Mouse (Mus musculus) urinary bladder, postnatal 14 days (tissue): ENCODE data around the gene Arhgef5.
"Not testable (repeated sequence)": the region's sequence is repeated elsewhere in the genome, so short reads cannot be mapped to it uniquely, and the experiment has no call there.

ENCODE experiments used
- DNase-seq: peaks from one replicate; pipeline ENCODE4 v3.0.0; 2021; ENCODE audit warnings: low spot score

Gene Arhgef5

DNA sequence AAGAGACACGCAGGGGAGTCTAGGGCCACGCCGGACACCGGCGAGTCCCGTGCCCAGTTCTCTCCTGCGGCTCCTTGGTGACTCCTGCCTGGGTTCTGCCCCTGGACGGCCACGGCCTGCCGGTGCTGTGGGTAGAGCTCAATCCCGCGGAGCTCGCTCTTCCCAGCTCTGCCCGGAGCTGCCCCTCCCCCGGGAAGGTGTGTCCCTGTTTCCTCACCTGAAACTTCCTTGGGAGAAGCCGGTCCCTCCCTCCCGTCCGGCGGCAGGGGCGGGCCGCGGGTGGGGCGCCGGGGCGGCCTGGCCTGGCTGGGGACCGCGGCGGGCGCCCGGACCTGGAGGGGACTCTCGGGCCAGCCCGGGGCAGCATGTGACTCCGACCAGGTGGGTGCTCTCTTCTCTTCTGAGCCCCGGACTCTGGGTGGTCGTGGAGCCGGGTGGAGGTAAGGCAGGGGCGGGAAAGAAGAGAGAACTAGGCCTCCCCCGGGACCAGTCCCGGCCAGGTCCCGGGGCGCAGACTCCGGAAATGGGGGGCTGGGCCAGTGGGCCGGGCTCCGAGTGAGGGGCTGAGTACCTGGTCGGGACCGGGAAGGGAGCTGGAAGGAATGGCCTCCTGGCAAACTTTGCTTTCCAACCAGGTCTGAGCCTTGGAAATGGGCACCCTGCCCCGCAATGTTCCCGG, at the start of gene Arhgef5:
Gene Arhgef5 (plus strand): TSS at position 220 of the 679 bp plus-strand sequence.
- DNase-seq, result peak; percentile 86

DNA sequence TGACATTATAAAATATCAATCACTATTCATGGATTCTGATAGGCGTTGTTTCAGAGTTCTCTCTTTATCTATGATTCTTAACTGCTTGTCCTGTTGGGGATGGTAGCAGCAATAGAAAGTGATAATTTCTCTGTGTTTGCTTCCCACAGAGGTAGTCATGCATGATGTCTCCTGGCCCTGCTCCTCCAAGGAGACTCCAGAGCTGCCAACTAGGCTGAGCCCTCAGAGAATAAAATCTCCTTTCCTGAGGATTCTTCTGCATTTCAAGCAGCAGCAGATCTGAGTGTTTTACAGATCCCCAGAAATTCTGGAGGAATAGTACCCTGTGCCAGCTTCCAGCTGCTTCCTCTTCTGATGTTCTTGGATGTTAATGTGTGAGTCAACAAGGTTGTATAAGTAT, 34.1 kb upstream of the Arhgef5 start, which contains the start of gene Olfr47:
Gene Olfr47 (plus strand): TSS at position 275 of the 400 bp plus-strand sequence.
- not testable (repeated sequence) for DNase-seq

DNA sequence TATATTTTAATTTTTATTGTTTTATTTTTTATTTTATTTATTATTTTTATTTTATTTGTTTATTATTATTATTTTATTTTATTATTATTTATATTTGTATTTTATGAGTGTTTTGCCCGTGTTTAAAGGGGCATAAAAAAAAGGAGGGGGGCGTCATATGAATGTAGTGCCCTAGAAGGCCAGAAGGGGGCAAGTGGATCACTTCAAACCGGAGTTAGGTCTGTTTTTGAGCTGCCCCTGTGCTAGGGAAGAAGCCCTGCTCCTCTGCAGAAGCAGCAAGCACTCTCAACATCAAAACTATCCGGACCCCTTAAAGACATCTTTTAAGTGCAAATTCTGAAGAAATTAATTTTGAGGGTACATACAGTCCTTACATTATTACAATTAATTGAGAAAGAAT, 23.3 kb upstream of the Arhgef5 start:
- no peak for DNase-seq

DNA sequence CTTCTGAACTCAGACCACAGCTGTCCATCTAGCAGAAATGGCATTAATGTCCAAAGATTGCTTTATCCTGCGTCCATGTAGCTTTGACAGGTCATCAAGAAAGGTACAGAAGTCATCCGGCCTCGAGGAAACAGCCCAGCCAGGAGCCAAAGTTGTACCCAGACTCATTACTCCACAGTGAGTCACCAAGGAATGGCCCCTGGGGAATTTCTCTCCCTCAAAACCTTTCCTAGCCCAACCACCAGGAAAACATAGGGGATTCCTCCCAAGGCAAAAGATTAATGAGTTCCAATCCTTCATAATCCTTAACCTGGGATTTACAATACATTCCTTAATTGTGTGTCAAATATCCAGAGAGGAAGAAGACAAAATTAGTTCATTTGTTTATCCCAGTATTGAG, 18.0 kb upstream of the Arhgef5 start:
- DNase-seq, result no peak

DNA sequence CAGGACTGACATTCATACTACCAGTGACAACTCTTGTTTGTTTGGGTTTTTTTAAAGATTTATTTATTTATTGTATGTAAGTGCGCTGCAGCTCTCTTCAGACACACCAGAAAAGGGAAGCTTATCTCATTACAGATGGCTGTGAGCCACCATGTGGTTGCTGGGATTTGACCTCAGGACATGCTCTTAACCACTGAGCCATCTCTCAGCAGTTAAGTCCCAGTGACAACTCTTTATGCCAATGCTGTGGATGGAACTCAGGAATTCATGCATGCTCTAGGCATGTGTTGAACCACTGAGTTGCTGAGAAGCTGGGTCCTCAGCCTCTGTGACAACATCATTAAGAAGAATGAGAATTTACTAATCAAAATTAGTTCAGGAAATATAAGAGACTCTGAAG, 12.4 kb upstream of the Arhgef5 start:
- DNase-seq, result no peak

DNA sequence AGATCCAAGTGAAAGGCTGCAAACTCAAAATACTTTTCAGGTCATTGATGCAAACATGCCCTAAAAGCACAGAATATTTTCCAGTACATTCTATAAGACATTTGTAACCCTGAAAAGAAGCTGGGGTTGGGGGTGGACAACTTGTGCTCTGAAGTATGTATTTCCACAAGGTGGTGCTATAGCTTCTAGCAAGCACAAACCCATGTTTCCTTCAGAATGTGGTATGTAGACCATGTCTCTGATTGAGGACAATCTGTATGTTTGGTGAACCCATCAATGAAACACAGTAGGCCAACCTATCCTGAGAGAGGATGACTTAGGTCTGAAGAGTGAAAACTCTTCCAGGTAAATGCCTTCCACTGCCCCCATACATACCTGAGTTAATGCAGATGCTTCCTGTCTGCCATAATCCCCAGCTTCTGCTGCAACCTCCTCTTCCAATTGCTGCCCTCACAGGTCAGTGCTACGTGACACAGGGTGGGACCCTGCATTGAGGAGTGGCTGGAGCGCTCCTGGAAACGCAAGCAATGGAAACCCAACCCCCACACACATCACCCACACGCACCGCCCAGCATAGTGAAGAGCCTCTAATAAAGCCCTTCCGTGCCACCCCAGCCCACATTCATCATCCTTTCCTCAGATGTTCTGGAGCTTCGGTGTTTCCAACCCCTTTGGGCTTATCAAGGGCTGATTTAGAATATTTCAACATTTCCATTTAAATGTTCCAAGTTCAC, 11.0 kb upstream of the Arhgef5 start:
- DNase-seq, result no peak

DNA sequence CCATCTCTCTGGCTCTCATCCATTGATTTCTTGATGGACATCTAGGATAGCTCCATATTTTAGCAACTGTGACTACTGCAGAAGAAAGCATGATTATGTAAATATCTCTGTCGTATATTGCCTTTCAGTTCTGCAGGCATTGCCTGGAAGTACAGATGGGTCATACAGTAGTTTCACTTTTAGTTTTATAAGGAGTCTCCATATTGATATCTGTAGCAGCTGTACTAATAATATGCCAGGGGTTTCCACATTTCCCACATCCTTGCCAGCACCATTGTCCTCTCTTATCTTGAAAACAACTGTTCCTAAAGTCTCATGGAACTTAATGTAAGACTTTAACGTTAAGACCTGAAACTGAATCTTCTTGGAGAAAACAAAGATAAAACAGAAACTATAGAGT, 4.6 kb upstream of the Arhgef5 start:
- no peak for DNase-seq

DNA sequence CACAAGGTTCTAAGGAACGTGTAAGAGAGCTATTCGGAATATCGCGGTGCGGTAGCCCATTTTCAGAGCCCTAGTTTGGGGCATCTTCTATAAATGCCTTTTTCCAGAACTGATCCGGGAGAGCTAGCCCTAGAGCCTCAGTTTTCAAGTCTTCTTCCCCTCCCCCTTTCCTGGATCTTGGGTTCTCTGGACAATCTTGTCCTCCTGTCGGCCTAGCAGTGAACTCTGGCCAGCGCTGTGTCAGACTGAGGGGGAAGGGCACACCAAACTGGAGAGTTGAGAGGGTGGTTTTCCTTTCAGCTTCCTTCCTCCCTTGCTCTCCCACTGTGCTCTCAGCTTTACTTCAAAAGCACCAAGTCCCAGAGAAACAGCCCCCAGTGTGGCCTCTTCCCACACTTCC, 974 bp downstream of the Arhgef5 start:
- DNase-seq, result peak; percentile 36

DNA sequence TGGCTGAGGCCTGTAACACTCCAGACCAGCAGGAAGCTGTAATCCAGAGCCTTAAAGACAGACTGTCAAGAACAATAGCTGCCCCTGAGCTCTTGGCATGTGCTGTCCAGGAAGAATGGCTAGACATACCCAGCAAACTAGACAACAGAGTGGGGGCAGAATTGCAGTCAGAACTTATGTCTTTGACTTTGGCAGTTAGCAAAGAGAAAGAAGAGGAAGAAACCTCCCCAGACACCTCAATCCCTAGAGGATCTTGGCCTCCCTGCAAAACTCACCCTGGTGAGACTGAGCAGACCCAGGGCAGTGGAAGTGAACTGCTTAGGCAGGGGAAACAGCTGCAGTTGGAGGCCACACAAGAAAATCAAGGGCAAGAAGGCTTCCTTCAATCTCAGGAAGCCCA, 7.2 kb downstream of the Arhgef5 start:
- DNase-seq, result no peak

DNA sequence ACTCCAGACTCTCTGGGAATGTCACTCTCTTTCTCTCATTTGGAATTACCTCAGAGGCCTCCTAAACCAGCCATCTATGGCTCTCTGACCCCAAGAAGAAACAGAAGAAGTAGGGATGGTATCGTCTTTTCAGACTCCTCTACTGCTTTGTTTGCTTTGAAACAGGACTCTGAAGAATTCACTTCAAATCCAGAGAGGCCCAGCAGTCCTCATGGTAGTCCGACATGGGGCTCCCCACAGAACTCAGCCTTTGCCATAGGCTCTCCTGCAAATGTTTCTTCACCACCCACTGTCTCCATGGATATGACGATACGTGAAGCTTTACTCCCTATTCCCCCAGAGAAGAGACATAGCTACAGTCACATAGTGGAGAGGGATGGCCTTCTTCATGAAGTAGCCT, 8.7 kb downstream of the Arhgef5 start:
- no peak for DNase-seq

DNA sequence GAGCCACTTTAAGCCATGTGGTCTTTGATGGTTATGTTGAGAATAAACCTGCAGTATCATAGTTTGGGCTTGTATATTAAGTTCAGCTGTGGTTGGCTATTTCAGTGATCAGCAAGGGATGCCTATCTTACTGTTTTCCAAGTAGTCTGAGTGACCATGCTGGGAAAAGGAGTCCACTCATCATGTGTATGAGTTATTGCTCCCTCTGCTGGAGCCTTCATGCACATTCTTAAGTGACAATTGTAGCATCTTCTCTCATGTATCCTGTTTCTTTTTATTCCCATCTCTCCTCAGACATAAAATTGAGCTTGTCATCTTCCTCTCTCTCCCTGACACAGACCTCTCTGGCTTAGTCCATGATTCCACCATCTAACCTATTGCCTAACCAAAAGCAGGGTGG, 12.9 kb downstream of the Arhgef5 start:
- DNase-seq, result peak; percentile 11

DNA sequence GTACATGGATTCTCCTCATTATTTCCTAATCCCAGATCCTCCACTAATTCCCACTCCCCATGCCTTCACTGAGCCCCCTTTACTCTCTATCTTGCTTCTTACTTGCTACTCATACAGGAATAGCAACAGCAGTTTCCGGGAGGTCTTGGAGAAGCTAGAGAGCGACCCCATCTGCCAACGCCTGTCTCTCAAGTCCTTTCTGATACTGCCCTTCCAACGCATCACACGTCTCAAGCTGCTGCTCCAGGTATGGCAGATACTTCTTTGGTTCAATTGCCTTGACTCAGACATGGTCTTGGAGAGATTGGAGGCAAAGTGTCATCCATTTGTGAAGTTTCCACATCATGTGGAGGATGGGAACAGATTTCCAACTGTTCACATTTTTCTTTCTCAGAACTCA, 15.1 kb downstream of the Arhgef5 start:
- no peak for DNase-seq

DNA sequence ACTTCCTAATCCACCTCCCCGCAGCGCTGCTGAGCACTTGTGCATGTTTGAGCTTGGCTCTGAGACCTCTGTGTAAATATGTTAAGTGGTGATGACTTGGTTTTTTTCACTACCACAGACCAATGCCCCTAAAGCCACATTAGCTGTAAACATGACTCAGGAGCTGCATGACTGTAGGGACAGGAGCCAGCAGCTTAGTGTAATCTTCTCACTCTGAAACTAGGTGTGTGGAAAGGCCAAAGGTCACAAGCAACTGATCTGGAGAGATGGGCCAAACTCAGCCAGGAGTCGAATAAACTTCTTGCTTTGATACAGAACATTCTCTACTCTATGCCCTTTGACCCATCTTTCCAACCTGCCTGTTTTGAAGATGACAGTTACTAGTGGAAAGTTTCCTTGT, 26.7 kb downstream of the Arhgef5 start:
- DNase-seq, result peak; percentile 18

DNA sequence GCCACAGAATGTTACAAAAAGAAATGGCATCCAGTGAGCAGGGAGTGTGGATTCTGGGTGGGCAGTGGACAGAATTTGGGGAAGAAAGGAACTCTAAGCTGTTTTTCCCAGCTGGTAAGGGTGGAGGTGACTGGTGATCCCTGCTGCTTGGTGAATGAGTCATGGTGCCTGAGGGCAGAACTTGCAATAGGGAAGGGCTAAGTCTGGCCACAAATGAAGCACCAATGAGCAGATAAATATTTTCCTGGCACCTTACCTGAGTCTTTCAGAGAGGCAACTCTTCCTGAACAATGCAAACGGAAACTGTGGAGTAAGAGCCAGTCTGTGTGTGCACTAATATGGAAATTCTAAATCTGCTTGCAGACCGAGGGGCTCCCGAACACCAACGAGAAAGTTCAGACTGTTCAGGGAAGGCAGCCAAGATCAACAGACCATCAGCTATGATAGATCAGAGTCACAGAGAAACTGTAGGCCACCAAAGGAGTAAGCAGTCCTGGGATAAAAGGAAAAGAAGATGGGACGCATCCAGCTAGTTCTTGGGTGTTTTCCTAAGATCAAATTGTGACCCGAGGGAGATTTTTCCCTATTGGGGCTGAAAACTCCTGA, 27.2 kb downstream of the Arhgef5 start:
- peak; percentile 59 for DNase-seq

DNA sequence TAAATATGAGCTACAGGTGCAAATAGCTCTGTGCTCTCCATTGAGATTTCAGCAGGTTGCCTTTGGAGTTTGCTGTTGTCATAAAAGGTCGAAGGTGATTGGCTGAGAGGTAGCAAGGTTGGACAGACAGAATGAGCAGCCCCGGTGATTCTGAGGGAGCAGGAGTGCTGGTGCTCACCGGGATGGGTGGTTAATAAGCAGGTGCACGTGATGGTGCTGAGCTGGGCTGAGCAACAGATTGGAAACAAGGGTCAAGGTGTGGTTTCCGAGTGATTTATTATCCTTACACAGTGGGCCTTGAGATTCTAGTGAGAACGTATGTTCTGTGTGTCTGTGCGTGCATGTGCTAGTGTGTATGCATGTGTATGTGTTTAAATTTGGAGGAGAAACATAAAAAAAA, 27.8 kb downstream of the Arhgef5 start:
- no peak for DNase-seq

DNA sequence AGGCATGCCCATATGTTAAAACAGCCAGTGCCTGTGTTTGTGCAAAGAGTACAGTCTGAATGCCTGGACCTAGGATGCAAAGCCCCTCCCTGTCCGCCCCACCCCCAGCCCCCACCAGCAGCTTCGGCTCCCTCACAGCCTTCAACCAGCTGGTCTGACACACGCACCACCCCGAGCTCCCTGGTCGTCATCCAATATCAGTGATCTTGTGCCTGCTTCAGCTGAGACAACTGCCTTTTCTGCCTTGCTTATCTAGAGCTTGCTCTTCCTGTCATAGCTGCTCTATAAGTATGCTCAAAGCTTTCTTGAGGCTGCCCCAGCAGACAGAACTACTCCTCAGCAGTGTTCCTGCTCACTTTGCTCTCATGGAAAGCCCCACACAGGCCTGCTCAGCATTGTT, 30.5 kb downstream of the Arhgef5 start:
- DNase-seq, result no peak

DNA sequence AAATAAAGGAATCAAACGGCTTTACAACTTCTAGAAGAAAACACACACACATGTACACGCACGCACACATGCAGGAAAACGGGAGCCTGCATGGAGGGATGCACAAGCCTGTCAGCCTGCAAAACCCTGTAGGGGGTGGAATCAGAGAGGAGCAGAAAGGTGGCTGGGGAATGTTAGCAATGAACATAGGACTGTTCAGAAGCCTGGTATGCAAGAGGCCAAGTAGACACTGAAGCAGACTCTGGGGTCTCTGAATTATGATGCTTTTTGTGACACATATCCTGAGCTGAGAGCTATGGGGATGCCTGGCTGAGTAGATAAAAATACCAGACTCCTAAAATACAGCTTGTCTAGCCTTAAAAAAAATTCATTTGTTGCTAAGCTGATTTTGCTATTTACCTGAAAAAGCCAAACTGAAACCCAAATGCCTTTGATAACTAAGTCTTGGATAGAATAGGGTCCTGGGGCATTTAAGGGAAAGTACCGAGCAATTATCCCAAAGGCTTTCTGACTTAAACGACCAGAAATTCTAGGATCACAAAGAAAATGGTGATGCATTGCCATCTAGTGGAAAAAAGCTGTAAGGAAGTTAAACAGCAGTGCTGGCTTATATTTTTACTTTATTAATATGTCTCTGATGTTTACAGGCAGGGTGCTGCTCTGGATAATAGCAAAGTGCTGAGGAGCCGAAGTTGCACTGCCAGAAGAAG, 31.6 kb downstream of the Arhgef5 start:
- no peak for DNase-seq

DNA sequence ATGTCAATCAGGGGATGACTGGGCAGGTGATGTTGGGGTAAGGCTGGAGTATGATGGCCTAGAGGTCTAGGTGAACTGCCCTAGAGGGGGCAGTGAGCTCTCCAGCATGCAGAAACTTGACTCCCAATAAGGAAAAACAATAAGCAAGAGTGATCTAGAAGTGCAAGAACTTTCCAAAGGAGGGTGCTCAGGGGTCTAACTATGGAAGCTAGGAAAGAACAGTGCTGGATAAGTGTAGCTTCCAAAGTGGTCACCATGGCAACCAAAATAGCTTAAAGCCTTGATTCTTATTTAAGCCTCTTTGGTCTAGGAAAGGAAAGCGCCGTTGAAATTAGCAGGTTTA, 32.1 kb downstream of the Arhgef5 start:
- no peak for DNase-seq

DNA sequence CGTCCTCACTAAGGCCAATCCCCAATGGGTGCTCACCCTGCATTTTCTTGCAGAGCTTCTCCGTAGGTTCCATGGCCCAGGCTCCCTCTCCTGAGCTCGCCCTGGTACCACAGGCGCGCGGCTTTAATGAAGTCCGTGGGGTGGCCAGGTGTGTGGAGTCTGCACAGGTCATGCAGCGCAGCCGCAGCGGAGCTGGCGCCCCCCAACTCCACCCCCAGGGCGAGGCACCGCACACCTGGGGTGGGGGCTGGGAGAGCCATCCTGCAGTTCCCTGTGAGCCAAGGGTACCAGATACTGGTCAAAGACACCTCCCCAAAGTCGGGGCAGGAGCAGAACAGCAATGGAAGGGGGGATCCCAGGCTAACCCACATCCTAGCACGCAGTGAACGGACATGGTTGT, 44.1 kb downstream of the Arhgef5 start, which contains the start of gene Nobox:
Gene Nobox (minus strand): TSS at position 101 of the 400 bp plus-strand sequence.
- no peak for DNase-seq

DNA sequence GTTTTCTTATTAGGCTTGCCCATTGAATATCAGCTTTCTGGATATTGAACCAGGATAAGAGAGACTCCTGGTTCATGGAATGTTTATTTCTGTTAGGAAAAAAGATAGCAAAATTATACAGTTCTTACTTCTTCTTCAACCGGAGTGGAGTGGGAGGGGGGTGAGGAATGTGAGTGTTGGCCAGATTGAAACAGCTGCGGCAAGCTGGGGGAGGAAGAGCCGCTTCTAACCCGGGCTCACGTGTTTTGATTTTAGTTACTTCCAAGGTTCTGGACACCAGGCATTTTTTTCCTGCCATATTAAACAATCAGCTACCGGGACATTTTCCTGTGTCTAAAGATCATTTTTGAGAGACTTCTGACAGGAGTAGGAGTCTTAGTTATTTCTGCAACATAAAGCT, 44.7 kb downstream of the Arhgef5 start:
- no peak for DNase-seq

DNA sequence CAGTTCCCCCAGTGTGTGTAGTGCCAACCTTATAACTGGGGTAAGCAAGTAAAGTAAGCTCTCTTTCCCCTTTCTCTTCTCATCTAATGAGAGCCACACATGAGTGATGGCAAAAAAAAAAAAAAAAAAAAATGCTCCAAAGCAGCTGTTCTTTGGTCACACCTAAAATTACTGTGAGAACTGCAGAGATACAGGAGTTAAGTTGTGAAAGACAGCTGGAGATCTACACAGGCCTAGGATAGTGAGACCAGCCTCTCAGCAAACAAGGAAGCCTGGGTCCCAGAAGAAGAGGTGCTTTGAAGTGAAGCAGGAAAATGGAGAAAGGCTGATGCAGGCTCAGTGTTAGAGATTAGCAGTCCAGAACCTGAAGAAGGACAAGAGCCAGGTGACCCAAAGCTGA, 47.2 kb downstream of the Arhgef5 start:
- no peak for DNase-seq

DNA sequence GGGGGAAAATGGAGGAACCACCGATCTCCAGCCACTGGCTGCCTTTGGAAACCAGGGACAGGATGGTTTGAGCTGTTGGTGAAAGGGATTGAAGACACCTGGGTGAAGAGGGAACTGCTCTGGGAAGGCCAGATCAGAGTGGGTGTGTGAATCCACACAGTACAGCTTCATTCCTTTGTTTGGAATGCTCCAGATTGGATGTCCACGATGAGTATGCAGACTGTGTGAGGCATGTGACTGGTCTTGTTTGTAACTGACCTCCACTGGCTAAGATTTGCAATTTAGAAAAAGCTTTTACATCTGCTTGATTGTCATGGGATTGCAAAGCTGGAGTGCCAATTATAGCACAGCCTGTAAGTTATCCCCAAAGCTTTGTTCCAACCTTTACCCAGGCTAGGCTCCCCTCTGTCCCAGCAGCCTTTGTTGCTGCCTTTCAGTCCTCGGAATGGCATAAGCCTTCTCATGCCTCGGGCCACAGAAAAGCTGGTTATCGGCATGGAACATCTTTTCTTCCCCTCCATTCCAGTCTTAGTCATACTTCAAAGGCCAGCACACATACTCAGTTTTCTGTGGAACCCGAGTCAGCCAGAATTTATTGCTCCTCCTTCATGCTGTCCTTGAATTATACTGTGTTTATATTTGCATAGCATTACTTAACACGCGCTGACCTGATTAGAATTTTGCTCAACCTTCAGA, 47.7 kb downstream of the Arhgef5 start:
- DNase-seq, result peak; percentile 25
